Mouse (Mus musculus) kidney, embryonic 15.5 days (tissue): ENCODE data around the gene Gemin7. TPM values are rescaled to one million over a fixed set of nuclear protein-coding genes. Genes with fewer than 3 reads are reported as not detected.

Experiments
- ATAC-seq: fragments of 200-750 bp; cut with Nextera tagmentation; replicated peaks from 2 replicates; pipeline ENCODE4 v1.8.0; 2017; ENCODE audit warnings: moderate TSS enrichment; ENCODE audit not compliant: low FRiP score
- H3K27ac ChIP-seq: fragments of 300-500 bp; sonication (generic); 2 replicates; pipeline ENCODE4 v1.5.1; 2015; ENCODE audit warnings: mild to moderate bottlenecking, inconsistent platforms
- H3K27me3 ChIP-seq: fragments of 300-500 bp; sonication (generic); 2 replicates; pipeline ENCODE4 v1.6.1; 2015; ENCODE audit warnings: inconsistent platforms
- H3K36me3 ChIP-seq: fragments of 300-500 bp; sonication (generic); 2 replicates; pipeline ENCODE4 v1.6.1; 2015; ENCODE audit warnings: inconsistent platforms
- H3K4me1 ChIP-seq: fragments of 300-500 bp; sonication (generic); 2 replicates; pipeline ENCODE4 v1.6.1; 2015; ENCODE audit warnings: inconsistent platforms
- H3K4me2 ChIP-seq: fragments of 300-500 bp; sonication (generic); 2 replicates; pipeline ENCODE4 v1.6.1; 2015; ENCODE audit warnings: moderate library complexity, mild to moderate bottlenecking, inconsistent platforms
- H3K4me3 ChIP-seq: fragments of 300-500 bp; sonication (generic); replicated peaks from 2 replicates; pipeline ENCODE4 v1.5.1; 2015; ENCODE audit warnings: mild to moderate bottlenecking, inconsistent platforms
- H3K9ac ChIP-seq: fragments of 300-500 bp; sonication (generic); 2 replicates; pipeline ENCODE4 v1.6.1; 2015; ENCODE audit warnings: mild to moderate bottlenecking, inconsistent platforms
- H3K9me3 ChIP-seq: fragments of 300-500 bp; sonication (generic); replicated peaks from 2 replicates; pipeline ENCODE4 v1.6.1; 2016; ENCODE audit warnings: inconsistent platforms
- WGBS: fragments of 180-500 bp; shearing (Covaris S2); methylation state at CpG from one replicate; pipeline ENCODE4 v1.1.7; 2015; ENCODE audit warnings: mixed read lengths; 5-methylcytosine and 5-hydroxymethylcytosine counted together
- polyA plus RNA-seq: library from polyadenylated mRNA; unstranded; fragments of >200 nt; fragmentation: Nextera tagmentation; extraction: Ambion mirVana; gene quantifications from 2 replicates; pipeline ENCODE4 v1.2.1, GENCODE M21; 2015

Gemin7 gene
- polyA plus RNA-seq, 1 experiment from 2014 or later = 161 TPM

DNA sequence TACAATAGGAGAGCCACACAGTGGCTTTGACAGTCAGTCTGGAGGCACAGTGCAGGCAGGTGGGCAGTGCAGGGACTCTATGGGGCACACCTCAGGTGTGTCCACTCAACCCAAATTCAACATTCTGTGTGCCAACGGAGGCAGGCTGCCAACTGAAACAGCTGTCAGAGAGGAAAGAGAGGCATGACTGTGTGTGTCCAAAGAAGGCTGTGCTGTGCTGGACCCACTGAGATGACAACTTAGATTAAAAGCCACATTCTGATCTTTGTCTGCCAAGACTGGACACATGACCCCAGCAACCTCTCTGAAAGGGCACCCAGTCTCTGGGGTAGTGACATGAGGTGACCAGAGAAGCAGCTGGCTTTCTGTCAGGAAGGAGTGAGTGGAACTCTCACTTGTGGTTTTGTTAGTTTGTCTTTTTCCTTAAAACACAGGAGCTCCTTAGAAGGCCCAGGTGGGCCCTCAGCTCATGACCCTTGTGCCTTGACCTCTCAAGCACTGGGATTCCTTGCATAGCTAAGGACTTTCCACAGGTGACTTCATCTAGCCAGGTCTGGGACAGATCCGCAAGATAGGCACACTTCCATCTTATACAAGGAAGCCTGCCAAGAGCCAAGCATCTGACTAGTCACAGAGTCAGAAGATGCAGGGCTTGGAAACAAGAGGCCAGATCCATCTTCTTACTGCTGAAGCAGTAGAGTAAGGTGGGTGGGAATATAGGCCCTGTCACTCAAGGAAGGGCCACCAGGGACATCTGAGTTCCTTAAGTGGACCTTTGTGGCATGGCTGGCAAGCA, 36.4 kb downstream of the Gemin7 start:
- peaks cover 41% of the 10 kb centered on the region for H3K4me1 ChIP-seq
- no peaks in the 10 kb centered on the region for H3K27me3 ChIP-seq
- WGBS = 92% methylated on average over 2 of the region's 2 CpGs
- no peaks in the 10 kb centered on the region for H3K36me3 ChIP-seq
- H3K9me3 ChIP-seq = no peaks in the 10 kb centered on the region
- no peak for ATAC-seq
- H3K4me2 ChIP-seq = no peak overlapping the region
- H3K27ac ChIP-seq = no peak overlapping the region
- no peak overlapping the region for H3K4me3 ChIP-seq
- no peak overlapping the region for H3K9ac ChIP-seq

DNA sequence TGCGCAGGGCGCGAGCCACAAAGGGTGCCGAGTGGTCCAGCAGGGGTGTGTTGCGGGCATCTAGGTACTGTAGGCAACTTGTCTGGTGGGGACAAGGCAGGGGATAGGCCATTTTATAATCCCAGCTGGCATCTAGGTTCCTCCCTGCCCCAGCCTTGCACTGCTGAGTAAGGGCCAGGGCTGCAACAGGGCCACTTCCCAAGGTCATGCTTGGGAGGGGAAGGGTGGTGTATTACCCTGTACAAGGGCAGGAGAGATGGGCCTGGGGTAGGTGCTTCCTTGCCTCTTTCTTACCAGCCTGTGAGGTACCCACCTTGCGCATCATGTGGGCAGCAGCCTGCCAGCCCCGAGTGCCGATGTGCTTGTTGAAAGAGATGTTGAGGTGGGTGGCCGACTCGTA, 42.7 kb downstream of the Gemin7 start:
- H3K27ac ChIP-seq = no peak overlapping the region
- 95% methylated on average over 10 of the region's 10 CpGs for WGBS
- H3K4me3 ChIP-seq = no peak overlapping the region
- no peak for ATAC-seq
- no peak overlapping the region for H3K4me2 ChIP-seq
- no peaks in the 10 kb centered on the region for H3K9me3 ChIP-seq
- H3K27me3 ChIP-seq = no peaks in the 10 kb centered on the region
- H3K9ac ChIP-seq = no peak overlapping the region
- no peaks in the 10 kb centered on the region for H3K4me1 ChIP-seq
- peaks cover 62% of the 10 kb centered on the region for H3K36me3 ChIP-seq

DNA sequence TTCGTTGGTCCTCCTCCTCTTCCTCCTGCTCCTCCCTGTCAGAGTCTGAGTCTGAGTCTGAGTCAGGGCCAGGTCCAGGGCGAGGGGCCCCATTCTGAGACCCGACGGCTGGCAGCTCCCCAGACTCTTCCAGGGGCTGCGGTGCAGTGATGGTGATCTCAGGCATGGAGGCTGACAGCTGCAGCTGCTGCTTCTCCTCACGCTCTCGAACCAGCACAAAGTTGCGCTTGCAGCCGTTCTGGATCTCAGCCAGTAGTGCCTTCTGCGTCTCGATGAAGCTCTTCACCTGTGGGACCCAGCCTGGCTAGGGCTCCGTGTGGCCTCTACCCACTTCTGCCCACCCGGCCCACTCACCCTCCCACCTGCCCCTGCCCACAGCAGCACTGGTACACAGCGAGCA, 45.2 kb downstream of the Gemin7 start:
- Histone ChIP-seq H3K4me2 (no peak overlapping the region), H3K9ac (no peak overlapping the region), H3K27me3 (no peaks in the 10 kb centered on the region), H3K4me3 (no peak overlapping the region), H3K36me3 (peaks cover 78% of the 10 kb centered on the region), H3K9me3 (no peaks in the 10 kb centered on the region), H3K4me1 (no peaks in the 10 kb centered on the region), H3K27ac (no peak overlapping the region)
- WGBS = 87% methylated on average over 14 of the region's 14 CpGs
- ATAC-seq = no peak

DNA sequence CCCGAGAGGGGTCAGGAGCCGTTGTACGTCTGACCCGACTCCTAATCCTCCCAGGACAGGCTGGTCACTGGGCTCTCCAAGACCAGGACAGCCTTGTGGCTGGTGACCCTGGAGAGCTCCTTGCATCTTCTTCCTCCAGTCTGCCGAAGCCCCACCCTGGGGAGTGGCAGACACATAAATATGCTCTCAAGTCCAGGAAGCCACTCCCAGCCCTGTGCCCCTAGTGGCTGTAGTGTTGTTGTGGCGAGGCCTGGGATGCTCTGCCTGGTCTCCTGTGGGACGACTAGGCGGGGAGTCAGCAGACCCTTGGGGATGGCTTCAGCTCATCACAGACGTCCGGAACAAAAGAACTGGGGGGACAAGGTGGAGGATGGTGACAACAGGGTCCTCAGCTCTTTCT, 46.3 kb downstream of the Gemin7 start:
- WGBS = 59% methylated on average over 10 of the region's 10 CpGs
- Histone ChIP-seq H3K27ac (no peak overlapping the region), H3K9ac (no peak overlapping the region), H3K27me3 (no peaks in the 10 kb centered on the region), H3K4me2 (no peak overlapping the region), H3K36me3 (peaks cover 78% of the 10 kb centered on the region), H3K9me3 (no peaks in the 10 kb centered on the region), H3K4me3 (no peak overlapping the region), H3K4me1 (no peaks in the 10 kb centered on the region)
- ATAC-seq = 0 out of 2 replicates have a peak, but pooled peaks have one; percentile 44

DNA sequence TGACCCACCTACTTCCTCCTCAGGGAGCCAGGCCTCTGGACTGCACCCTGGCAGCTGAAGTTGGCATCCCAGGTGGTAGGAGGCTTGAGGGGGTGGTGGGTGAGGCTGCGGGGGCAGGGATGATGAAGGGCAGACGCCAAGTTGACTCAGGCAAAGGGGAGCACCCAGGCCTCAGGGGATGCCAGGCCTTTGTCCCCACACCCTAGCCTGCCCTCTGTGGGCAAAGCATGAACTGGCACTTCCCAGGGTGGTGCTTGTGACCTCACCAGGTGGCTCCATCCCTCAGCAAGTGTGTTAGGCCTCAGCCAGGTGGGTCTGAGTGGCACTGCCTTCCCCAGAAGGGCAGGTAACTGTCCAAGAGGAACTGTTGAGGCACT, 52.3 kb downstream of the Gemin7 start:
- Histone ChIP-seq H3K4me2 (no peak overlapping the region), H3K36me3 (peaks cover 20% of the 10 kb centered on the region), H3K27me3 (peaks cover 58% of the 10 kb centered on the region), H3K4me1 (peaks cover 26% of the 10 kb centered on the region), H3K4me3 (no peak overlapping the region), H3K27ac (no peak overlapping the region), H3K9ac (no peak overlapping the region), H3K9me3 (no peaks in the 10 kb centered on the region)
- WGBS = 69% methylated on average over 2 of the region's 2 CpGs
- no peak for ATAC-seq

DNA sequence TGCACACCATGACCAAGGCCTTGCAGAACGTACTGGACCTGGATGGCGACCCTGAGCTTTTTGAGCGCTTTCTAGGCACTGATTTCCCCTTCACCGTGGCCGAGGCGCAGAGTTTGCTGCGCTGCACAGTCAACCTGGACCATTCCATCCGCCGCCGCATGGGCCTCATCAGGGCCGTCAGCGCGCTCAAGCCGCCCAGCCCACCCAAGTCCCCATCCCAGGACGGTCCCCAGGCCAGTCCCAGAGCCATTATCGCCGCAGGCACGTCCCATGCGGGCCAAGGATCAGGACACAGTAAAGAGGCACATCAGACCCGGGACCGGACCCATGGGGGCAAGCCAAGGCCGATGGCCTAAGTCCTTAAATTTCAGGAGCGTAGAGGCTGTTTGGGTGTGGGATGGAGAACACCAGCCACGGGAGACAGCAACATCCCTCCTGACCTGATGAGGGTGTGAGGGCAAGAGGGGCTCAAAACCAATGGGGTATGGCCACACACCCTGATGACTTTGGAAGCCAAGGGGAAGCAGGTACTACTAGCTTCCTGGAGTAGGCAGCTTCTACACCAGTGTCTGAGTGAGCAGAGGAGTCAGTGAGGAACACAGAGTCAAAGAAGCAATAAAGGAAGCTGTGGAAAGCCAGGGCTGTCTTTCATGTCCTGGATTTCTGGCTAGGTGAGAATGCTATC, 52.8 kb downstream of the Gemin7 start:
- Histone ChIP-seq H3K27me3 (peaks cover 63% of the 10 kb centered on the region), H3K27ac (no peak overlapping the region), H3K4me2 (peak overlapping the region; percentile 92), H3K9ac (peak overlapping the region; percentile 40), H3K4me3 (peak overlapping the region; percentile 47), H3K9me3 (no peaks in the 10 kb centered on the region), H3K36me3 (peaks cover 15% of the 10 kb centered on the region), H3K4me1 (peaks cover 31% of the 10 kb centered on the region)
- WGBS = 9% methylated on average over 24 of the region's 24 CpGs
- ATAC-seq = peak; percentile 16

DNA sequence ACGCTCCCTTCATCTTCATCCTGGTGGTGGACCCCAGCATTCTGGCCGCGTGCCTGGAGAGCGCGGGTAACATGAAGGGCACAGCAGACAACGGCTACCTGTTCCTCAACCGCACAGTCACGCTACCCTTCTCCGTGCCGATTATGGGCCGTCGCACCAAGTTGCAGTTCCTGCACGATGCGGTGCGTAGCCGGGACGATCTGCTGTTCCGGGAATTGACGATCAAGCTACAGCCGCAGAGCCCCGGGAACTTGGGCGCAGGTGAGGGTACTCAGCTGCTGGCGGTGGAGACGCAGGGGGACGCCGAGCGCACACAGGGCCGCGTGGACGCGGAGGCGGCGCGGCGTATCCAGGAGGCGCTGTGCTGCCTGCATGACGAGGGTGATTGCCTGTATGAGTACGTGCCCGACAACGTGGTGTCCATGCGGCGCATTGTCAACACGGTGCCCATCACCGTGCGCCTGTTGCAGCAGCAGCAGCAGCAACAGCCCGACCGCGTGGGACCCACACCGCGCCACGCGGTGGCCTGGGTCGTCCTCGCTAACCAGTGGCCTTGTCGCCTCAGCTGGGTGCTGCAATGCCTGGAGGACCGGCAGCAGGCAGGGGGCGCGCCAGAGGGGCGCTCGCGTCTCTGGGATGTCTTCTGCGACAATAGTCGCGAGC, 53.5 kb downstream of the Gemin7 start:
- Histone ChIP-seq H3K4me2 (peak overlapping the region; percentile 92), H3K9me3 (no peaks in the 10 kb centered on the region), H3K4me3 (peak overlapping the region; percentile 47), H3K27ac (no peak overlapping the region), H3K9ac (peak overlapping the region; percentile 40), H3K27me3 (peaks cover 70% of the 10 kb centered on the region), H3K36me3 (peaks cover 8% of the 10 kb centered on the region; the same call in 1 of the 2 replicates), H3K4me1 (peaks cover 32% of the 10 kb centered on the region)
- WGBS = 1% methylated on average over 64 of the region's 64 CpGs
- ATAC-seq = peak; percentile 50

DNA sequence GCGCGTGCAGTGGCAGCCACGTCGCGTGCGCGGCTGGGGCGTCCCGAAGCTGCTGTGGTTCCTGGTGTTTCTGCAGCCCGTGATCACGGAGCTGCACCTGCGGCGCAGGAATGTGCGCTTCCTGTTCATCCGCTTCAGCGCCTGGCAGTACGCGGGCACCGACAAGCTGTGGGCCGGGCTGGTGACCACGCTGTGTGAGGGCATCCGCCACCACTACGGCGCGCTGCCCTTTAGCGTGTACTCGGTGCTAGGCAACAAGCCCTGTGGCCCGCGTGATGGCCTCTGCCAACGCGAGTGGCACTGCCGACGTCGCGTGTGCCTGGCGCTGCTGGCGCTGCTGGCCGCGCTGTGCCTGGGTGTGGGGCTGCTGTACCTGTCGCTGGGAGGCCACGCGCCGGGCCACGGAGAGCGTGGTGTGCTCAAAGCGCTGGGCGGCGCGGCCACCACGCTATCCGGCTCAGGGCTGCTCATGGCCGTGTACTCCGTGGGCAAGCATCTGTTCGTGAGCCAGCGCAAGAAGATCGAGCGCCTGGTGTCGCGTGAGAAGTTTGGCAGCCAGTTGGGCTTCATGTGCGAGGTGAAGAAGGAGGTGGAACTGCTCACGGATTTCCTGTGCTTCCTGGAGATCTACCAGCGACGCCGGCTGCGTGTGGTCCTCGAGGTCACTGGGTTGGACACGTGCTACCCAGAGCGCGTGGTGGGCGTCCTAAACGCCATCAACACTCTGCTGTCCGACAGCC, 54.2 kb downstream of the Gemin7 start:
- peaks cover under 1% of the 10 kb centered on the region; the same call in 1 of the 2 replicates for H3K36me3 ChIP-seq
- H3K27me3 ChIP-seq = peaks cover 77% of the 10 kb centered on the region
- H3K4me3 ChIP-seq = peak overlapping the region; percentile 47
- H3K4me2 ChIP-seq = peak overlapping the region; percentile 92
- no peak overlapping the region for H3K27ac ChIP-seq
- ATAC-seq = no peak
- H3K9me3 ChIP-seq = no peaks in the 10 kb centered on the region
- peaks cover 32% of the 10 kb centered on the region for H3K4me1 ChIP-seq
- peak overlapping the region; percentile 40 for H3K9ac ChIP-seq
- whole genome bisulfite sequencing = 11% methylated on average over 72 of the region's 72 CpGs

DNA sequence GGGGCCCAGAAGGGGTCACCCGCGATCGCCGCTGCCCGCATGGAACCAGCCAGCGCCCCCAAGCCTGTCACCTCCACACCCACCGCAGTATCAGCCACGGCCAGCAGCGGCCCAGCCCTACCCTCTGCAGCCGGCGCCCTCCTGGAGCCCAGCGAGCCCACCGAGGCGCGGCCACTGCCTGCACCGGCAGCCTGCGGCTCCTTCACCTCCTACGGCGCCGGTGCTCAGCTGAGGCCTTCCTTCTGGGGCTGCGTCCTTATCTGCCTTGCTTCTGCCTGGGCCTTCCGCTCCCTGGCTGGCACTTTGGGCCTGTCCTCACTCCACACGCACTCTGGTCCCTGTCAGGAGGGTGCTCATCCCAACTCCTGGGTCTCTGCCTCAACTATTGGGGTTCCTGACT, 57.4 kb downstream of the Gemin7 start:
- Histone ChIP-seq H3K9ac (peak overlapping the region; percentile 31; the same call in 1 of the 2 replicates), H3K4me1 (peaks cover 37% of the 10 kb centered on the region), H3K27ac (no peak overlapping the region), H3K27me3 (peaks cover 91% of the 10 kb centered on the region), H3K4me2 (peak overlapping the region; percentile 61), H3K9me3 (no peaks in the 10 kb centered on the region), H3K4me3 (peak overlapping the region; percentile 35), H3K36me3 (no peaks in the 10 kb centered on the region)
- no peak for ATAC-seq
- 5% methylated on average over 23 of the region's 23 CpGs for WGBS

DNA sequence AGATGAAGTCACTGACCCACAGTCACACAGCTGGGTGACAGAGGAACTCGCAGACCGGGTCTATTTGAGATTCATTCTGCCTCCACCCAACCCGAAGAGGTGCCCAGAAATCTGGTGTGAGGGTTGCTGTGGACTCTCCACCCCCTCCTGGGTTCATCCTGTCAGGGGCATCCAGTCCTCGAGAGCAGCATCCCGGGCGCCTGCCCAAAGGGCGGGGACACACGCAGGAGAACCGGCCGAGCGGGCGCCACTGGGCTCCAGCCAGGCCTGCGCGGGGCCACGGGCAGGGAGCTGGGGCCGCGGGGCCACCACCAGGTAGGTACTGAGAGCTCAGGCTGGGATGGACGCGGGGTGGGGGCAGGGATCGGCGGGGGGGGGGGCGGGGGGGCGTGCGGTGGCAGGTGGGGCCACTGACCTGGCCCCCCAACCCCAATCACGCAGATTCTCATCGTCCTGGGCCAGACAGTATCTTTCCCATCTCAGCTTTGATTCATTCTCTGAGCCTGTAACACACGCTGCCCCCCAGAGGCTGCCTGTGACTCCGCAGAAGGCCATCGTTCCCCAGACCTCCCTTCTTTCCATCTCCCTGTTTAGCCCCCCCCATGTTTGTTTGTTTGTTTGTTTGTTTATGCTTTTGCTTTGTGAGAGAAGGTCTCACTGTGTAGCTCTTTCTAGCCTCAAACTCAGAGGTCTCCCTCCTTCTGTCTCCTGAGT, 59.6 kb downstream of the Gemin7 start, which contains the start of gene Nkpd1:
Nkpd1 (plus strand) TSS at position 187 of the 714 bp plus-strand sequence.
- WGBS = 3% methylated on average over 25 of the region's 29 CpGs
- ATAC-seq = no peak
- Histone ChIP-seq H3K4me3 (peak within 1 kb of the TSS; percentile 27; the same call in 1 of the 2 replicates), H3K27ac (no peak within 1 kb of the TSS), H3K4me2 (peak within 1 kb of the TSS; percentile 57), H3K36me3 (no peaks in the 10 kb centered on the region), H3K4me1 (peaks cover 16% of the 10 kb centered on the region), H3K9ac (peak within 1 kb of the TSS; percentile 29; the same call in 1 of the 2 replicates), H3K9me3 (no peaks in the 10 kb centered on the region), H3K27me3 (peaks cover 69% of the 10 kb centered on the region)
